Mouse (Mus musculus): ENCODE results near the gene Cmpk2.

GRCm38 (mm10) chr12:26436334-26436733, 32.7 kb upstream of the Cmpk2 start:
- TF ChIP-seq EP300 (IDR thresholded peaks at IDR 0.05; ENCODE audit: low read depth) (no peak), CTCF (IDR thresholded peaks at IDR 0.05; ENCODE audit: low read depth) (no peak)
